ENCODE assay signal across 8 mouse cellular contexts in genomic region chr9:108489702-108490558, GRCm38 (mm10). TPM values are rescaled to one million over a fixed set of nuclear protein-coding genes. Genes with fewer than 3 reads are reported as not detected.
DNase-seq lines count a peak whose midpoint lies in the region; ATAC-seq and TF ChIP-seq lines count a peak whose summit lies in the region.

No protein-coding gene starts in this region.

- intact Hi-C loops in heart, postnatal 14 days (cut with DNase I), result loop anchor here (2.0 kb wide), 1 partner anchor 17 kb away; the partner anchor contains the start of gene Qars

- no peaks in the 10 kb centered on the region for H3K9me3 ChIP-seq in heart, embryonic 12.5 days (replicated peaks)
- no peaks in the 10 kb centered on the region for H3K9me3 ChIP-seq in CH12.LX (replicated peaks; ENCODE audit: low read length)
- no peaks in the 10 kb centered on the region for H3K9me3 ChIP-seq in forebrain, embryonic 13.5 days (replicated peaks)
- H3K9me3 ChIP-seq in liver, embryonic 14.5 days (ENCODE audit: control insufficient read depth, low read length), result no peaks in the 10 kb centered on the region

- peaks cover 26% of the 10 kb centered on the region for H3K4me1 ChIP-seq in heart, embryonic 12.5 days (replicated peaks)
- H3K4me1 ChIP-seq in CH12.LX (ENCODE audit: control insufficient read depth in 1 of 2, insufficient read depth in 2 of 2), result peaks cover 11 to 31% of the 10 kb centered on the region in 2 experiments
- H3K4me1 ChIP-seq in forebrain, embryonic 13.5 days, result peaks cover 25% of the 10 kb centered on the region
- H3K4me1 ChIP-seq in liver, embryonic 14.5 days (replicated peaks; ENCODE audit: control insufficient read depth in 2 of 2, insufficient read depth in 2 of 2, low read length in 1 of 2), result peaks cover 7 to 8% of the 10 kb centered on the region in 2 experiments

- ATAC-seq in heart, embryonic 12.5 days (ENCODE audit: insufficient number of reproducible peaks, low FRiP score), result 0 out of 2 replicates have a peak, but pooled peaks have one; percentile 0
- ATAC-seq in forebrain, embryonic 13.5 days, result peak; percentile 20; the same call in 1 of the 2 replicates
- ATAC-seq in liver, embryonic 14.5 days (ENCODE audit: insufficient read depth), result no peak
- ATAC-seq in monocyte, adult 5-6 weeks (replicated peaks; ENCODE audit: insufficient number of reproducible peaks, low FRiP score, low TSS enrichment, poor library complexity, severe bottlenecking), result no peak; the same call in 1 of the 2 replicates

- peak overlapping the region; percentile 93 for H3K4me2 ChIP-seq in heart, embryonic 12.5 days
- H3K4me2 ChIP-seq in CH12.LX (ENCODE audit: insufficient read depth, low read depth, poor library complexity, severe bottlenecking), result peak overlapping the region; percentile 29
- H3K4me2 ChIP-seq in forebrain, embryonic 13.5 days, result peak overlapping the region; percentile 95
- H3K4me2 ChIP-seq in liver, embryonic 14.5 days (ENCODE audit: low read depth), result peak overlapping the region; percentile 90

- H3K27me3 ChIP-seq in heart, embryonic 12.5 days (replicated peaks), result no peaks in the 10 kb centered on the region
- H3K27me3 ChIP-seq in CH12.LX (replicated peaks), result peaks cover 6% of the 10 kb centered on the region
- H3K27me3 ChIP-seq in forebrain, embryonic 13.5 days, result no peaks in the 10 kb centered on the region
- no peaks in the 10 kb centered on the region for H3K27me3 ChIP-seq in liver, embryonic 14.5 days (ENCODE audit: control insufficient read depth, insufficient read depth, low read length)

- peak overlapping the region; percentile 99 for H3K9ac ChIP-seq in heart, embryonic 12.5 days
- H3K9ac ChIP-seq in CH12.LX (ENCODE audit: insufficient read depth, low read depth), result peak overlapping the region; percentile 39
- H3K9ac ChIP-seq in forebrain, embryonic 13.5 days, result peak overlapping the region; percentile 89
- peak overlapping the region; percentile 86 for H3K9ac ChIP-seq in liver, embryonic 14.5 days (replicated peaks)

- peaks cover 24% of the 10 kb centered on the region for H3K79me2 ChIP-seq in CH12.LX (replicated peaks; ENCODE audit: control insufficient read depth, extremely low read depth, insufficient read depth, poor library complexity, severe bottlenecking)

- in situ Hi-C loops in CH12.LX (cut with MboI; ENCODE audit: low pct_ligation_motif_present, low pct_unique_long_range_greater_than_20kb, low sequenced_read_pairs), result no loop called here

- no peak for TF ChIP-seq CTCF in CH12.LX (conservative IDR thresholded peaks at IDR 0.05 in 1 of 2, IDR thresholded peaks at IDR 0.05 in 1 of 2; ENCODE audit: low read depth in 2 of 2, low read length in 2 of 2)
- TF ChIP-seq CTCF in liver, embryonic 14.5 days (IDR thresholded peaks at IDR 0.05; ENCODE audit: low read depth), result no peak

- no peak for TF ChIP-seq EP300 in CH12.LX (IDR thresholded peaks at IDR 0.05; ENCODE audit: low read length)
- no peak for TF ChIP-seq EP300 in liver, embryonic 14.5 days (IDR thresholded peaks at IDR 0.05; ENCODE audit: low read depth)

- H3K36me3 ChIP-seq in heart, embryonic 12.5 days, result peaks cover 81% of the 10 kb centered on the region
- H3K36me3 ChIP-seq in CH12.LX (replicated peaks in 1 of 2; ENCODE audit: control insufficient read depth in 1 of 2, insufficient read depth in 1 of 2, low read length in 1 of 2), result peaks cover 24 to 31% of the 10 kb centered on the region in 2 experiments
- H3K36me3 ChIP-seq in forebrain, embryonic 13.5 days (ENCODE audit: poor library complexity, severe bottlenecking), result peaks cover 71% of the 10 kb centered on the region
- H3K36me3 ChIP-seq in liver, embryonic 14.5 days (replicated peaks; ENCODE audit: control insufficient read depth, insufficient read depth, low read depth), result peaks cover 26% of the 10 kb centered on the region

- peak overlapping the region; percentile 98 for H3K27ac ChIP-seq in heart, embryonic 12.5 days (ENCODE audit: poor library complexity, severe bottlenecking)
- H3K27ac ChIP-seq in CH12.LX (ENCODE audit: insufficient read depth, low read depth), result peak overlapping the region; percentile 65
- H3K27ac ChIP-seq in forebrain, embryonic 13.5 days, result peak overlapping the region; percentile 97
- peak overlapping the region; percentile 82 for H3K27ac ChIP-seq in liver, embryonic 14.5 days

- TF ChIP-seq POLR2A in CH12.LX (IDR thresholded peaks at IDR 0.05; ENCODE audit: low read depth, low read length), result no peak

- peak overlapping the region; percentile 97 for H3K4me3 ChIP-seq in heart, embryonic 12.5 days
- H3K4me3 ChIP-seq in CH12.LX (replicated peaks in 1 of 3; ENCODE audit: low read depth in 2 of 3, low read length in 2 of 3, poor library complexity in 1 of 3), result peak overlapping the region; percentile 58 to 94 (median 93)
- H3K4me3 ChIP-seq in forebrain, embryonic 13.5 days, result peak overlapping the region; percentile 84
- H3K4me3 ChIP-seq in liver, embryonic 14.5 days (ENCODE audit: insufficient read depth in 1 of 2, low read depth in 2 of 2, low read length in 2 of 2), result peak overlapping the region; percentile 77 to 82

- no peak for TF ChIP-seq RAD21 in CH12.LX (IDR thresholded peaks at IDR 0.05; ENCODE audit: low read depth, low read length)

- WGBS in heart, embryonic 12.5 days, result 66% methylated on average over 26 of the region's 26 CpGs
- WGBS in forebrain, embryonic 13.5 days, result 64% methylated on average over 26 of the region's 26 CpGs
- 67% methylated on average over 26 of the region's 26 CpGs for WGBS in liver, embryonic 14.5 days (ENCODE audit: insufficient replicate concordance)

- no peak for DNase-seq in heart, postnatal 14 days
- DNase-seq in CH12.LX (ENCODE audit: extremely low read depth), result no peak
- no peak for DNase-seq in liver, embryonic 14.5 days (ENCODE audit: low read depth in 3 of 3, low spot score in 3 of 3)
- peak; percentile 16 to 26 for DNase-seq in thymus, postnatal 10 days (ENCODE audit: low spot score in 2 of 2)
- DNase-seq in embryo, embryonic 10 days (ENCODE audit: low spot score), result no peak

- dilution Hi-C loops in CH12.LX (cut with MboI; ENCODE audit: extremely low pct_ligation_motif_present, extremely low pct_unique_long_range_greater_than_20kb, low sequenced_read_pairs), result no loop called here

TF ChIP-seq in CH12.LX, 34 proteins besides CTCF, POLR2A, EP300 and RAD21 (continues in another document):
- TF ChIP-seq ZMIZ1 (IDR thresholded peaks at IDR 0.05; ENCODE audit: low read depth, low read length), result no peak

RNA-seq across cellular contexts. Expression of gene Usp19, which starts 0.5 kb away (rescaled TPM):
- 78.0 and 84.2 TPM in 2 replicates for polyA plus RNA-seq in heart, embryonic 12.5 days (2016; fragmentation: Nextera tagmentation; extraction: Ambion mirVana)
- 100 to 1,000 TPM; 101 to 108 TPM for total RNA-seq in heart, postnatal 14 days (2021)
- total RNA-seq in CH12.LX (2012; rRNA removed) (68.7 and 69.9 TPM in 2 replicates), CH12.LX (2014; rRNA removed) (36.5 TPM in 2 replicates)
- polyA plus RNA-seq in CH12.LX (2012; ENCODE audit: insufficient read length, low read depth), result 84.2 and 106 TPM in 2 replicates
- polyA plus RNA-seq in forebrain, embryonic 13.5 days (2015; fragmentation: Nextera tagmentation; extraction: Ambion mirVana), result 69.7 and 80.6 TPM in 2 replicates
- 33.9 and 36.0 TPM in 2 replicates for polyA plus RNA-seq in liver, embryonic 14.5 days (2012; rRNA removed)
- 17.1 and 22.5 TPM in 2 replicates for polyA plus RNA-seq in liver, embryonic 14.5 days (2014; fragmentation: Nextera tagmentation; extraction: Ambion mirVana)
- 39.9 to 81.2 TPM (median 50.5 TPM) in 3 replicates for total RNA-seq in monocyte, adult 5-6 weeks (2017)

RNA-seq across cellular contexts. Expression of gene Lamb2, which starts 10.4 kb away (rescaled TPM):
- 67.2 and 68.6 TPM in 2 replicates for polyA plus RNA-seq in heart, embryonic 12.5 days (2016; fragmentation: Nextera tagmentation; extraction: Ambion mirVana)
- 100 to 1,000 TPM; 355 to 379 TPM for total RNA-seq in heart, postnatal 14 days (2021)
- total RNA-seq in CH12.LX (2012; rRNA removed), result 0.08 and 0.89 TPM in 2 replicates
- total RNA-seq in CH12.LX (2014; rRNA removed), result 0.04 TPM in 1 of 2 replicates, not detected in the other
- polyA plus RNA-seq in CH12.LX (2012; ENCODE audit: insufficient read length, low read depth), result 0.11 and 0.17 TPM in 2 replicates
- polyA plus RNA-seq in forebrain, embryonic 13.5 days (2015; fragmentation: Nextera tagmentation; extraction: Ambion mirVana), result 18.7 and 22.9 TPM in 2 replicates
- 8.3 and 9.1 TPM in 2 replicates for polyA plus RNA-seq in liver, embryonic 14.5 days (2012; rRNA removed)
- 4.3 and 5.8 TPM in 2 replicates for polyA plus RNA-seq in liver, embryonic 14.5 days (2014; fragmentation: Nextera tagmentation; extraction: Ambion mirVana)
- not detected in 3 replicates for total RNA-seq in monocyte, adult 5-6 weeks (2017)

RNA-seq across cellular contexts. Expression of gene Qars, which starts 17.6 kb away (rescaled TPM):
- 70.1 and 73.1 TPM in 2 replicates for polyA plus RNA-seq in heart, embryonic 12.5 days (2016; fragmentation: Nextera tagmentation; extraction: Ambion mirVana)
- 10 to 100 TPM; 75.9 to 81.0 TPM for total RNA-seq in heart, postnatal 14 days (2021)
- total RNA-seq in CH12.LX (2012; rRNA removed), result 271 and 322 TPM in 2 replicates
- total RNA-seq in CH12.LX (2014; rRNA removed), result 188 and 229 TPM in 2 replicates
- 270 and 293 TPM in 2 replicates for polyA plus RNA-seq in CH12.LX (2012; ENCODE audit: insufficient read length, low read depth)
- polyA plus RNA-seq in forebrain, embryonic 13.5 days (2015; fragmentation: Nextera tagmentation; extraction: Ambion mirVana), result 80.4 and 91.2 TPM in 2 replicates
- polyA plus RNA-seq in liver, embryonic 14.5 days (2012; rRNA removed), result 88.6 and 184 TPM in 2 replicates
- 61.3 and 65.8 TPM in 2 replicates for polyA plus RNA-seq in liver, embryonic 14.5 days (2014; fragmentation: Nextera tagmentation; extraction: Ambion mirVana)
- total RNA-seq in monocyte, adult 5-6 weeks (2017), result 129 to 159 TPM (median 133 TPM) in 3 replicates

RNA-seq across cellular contexts. Expression of gene Qrich1, which starts 26.7 kb away (rescaled TPM):
- polyA plus RNA-seq in heart, embryonic 12.5 days (2016; fragmentation: Nextera tagmentation; extraction: Ambion mirVana), result 108 and 115 TPM in 2 replicates
- total RNA-seq in heart, postnatal 14 days (2021), result 10 to 100 TPM; 68.4 to 70.1 TPM
- total RNA-seq in CH12.LX (2012; rRNA removed), result 104 and 115 TPM in 2 replicates
- total RNA-seq in CH12.LX (2014; rRNA removed), result 117 and 118 TPM in 2 replicates
- 61.5 and 72.1 TPM in 2 replicates for polyA plus RNA-seq in CH12.LX (2012; ENCODE audit: insufficient read length, low read depth)
- 132 and 144 TPM in 2 replicates for polyA plus RNA-seq in forebrain, embryonic 13.5 days (2015; fragmentation: Nextera tagmentation; extraction: Ambion mirVana)
- 34.0 and 40.6 TPM in 2 replicates for polyA plus RNA-seq in liver, embryonic 14.5 days (2012; rRNA removed)
- polyA plus RNA-seq in liver, embryonic 14.5 days (2014; fragmentation: Nextera tagmentation; extraction: Ambion mirVana), result 39.8 and 46.3 TPM in 2 replicates
- total RNA-seq in monocyte, adult 5-6 weeks (2017), result 169 to 180 TPM (median 176 TPM) in 3 replicates

RNA-seq across cellular contexts. Expression of gene Klhdc8b, which starts 28.5 kb away (rescaled TPM):
- polyA plus RNA-seq in heart, embryonic 12.5 days (2016; fragmentation: Nextera tagmentation; extraction: Ambion mirVana), result 96.5 and 99.1 TPM in 2 replicates
- 10 to 100 TPM; 15.0 to 15.2 TPM for total RNA-seq in heart, postnatal 14 days (2021)
- total RNA-seq in CH12.LX (2012; rRNA removed) (3.1 and 3.5 TPM in 2 replicates), CH12.LX (2014; rRNA removed) (1.9 and 2.6 TPM in 2 replicates)
- polyA plus RNA-seq in CH12.LX (2012; ENCODE audit: insufficient read length, low read depth), result 3.4 and 5.2 TPM in 2 replicates
- polyA plus RNA-seq in forebrain, embryonic 13.5 days (2015; fragmentation: Nextera tagmentation; extraction: Ambion mirVana), result 54.1 and 63.9 TPM in 2 replicates
- 13.1 and 16.5 TPM in 2 replicates for polyA plus RNA-seq in liver, embryonic 14.5 days (2012; rRNA removed)
- polyA plus RNA-seq in liver, embryonic 14.5 days (2014; fragmentation: Nextera tagmentation; extraction: Ambion mirVana), result 6.9 and 9.5 TPM in 2 replicates
- 0.48 to 0.97 TPM in 2 of 3 replicates, not detected in the other for total RNA-seq in monocyte, adult 5-6 weeks (2017)

Comparison
In these comparisons a context has a peak if more than half of its experiments do, and no peak if none do; other contexts are left out.
1. ATAC-seq: peak in heart, embryonic 12.5 days (single experiment) and forebrain, embryonic 13.5 days (single experiment); none in liver, embryonic 14.5 days (single experiment) and monocyte, adult 5-6 weeks (single experiment).
2. H3K4me2 ChIP-seq: peak in every context shown above with its lines; median percentile 95 in forebrain, embryonic 13.5 days; 93 in heart, embryonic 12.5 days; 90 in liver, embryonic 14.5 days; 29 in CH12.LX.
3. H3K9ac ChIP-seq: peak in every context shown above with its lines; median percentile 99 in heart, embryonic 12.5 days; 89 in forebrain, embryonic 13.5 days; 86 in liver, embryonic 14.5 days; 39 in CH12.LX.
4. DNase-seq: peak in thymus, postnatal 10 days (2 of 2); none in heart, postnatal 14 days (0 of 2), CH12.LX (single experiment), liver, embryonic 14.5 days (0 of 3) and embryo, embryonic 10 days (single experiment).
5. Peak in every context shown above with its lines, with median percentiles within 50 percentile points of each other: H3K27ac ChIP-seq and H3K4me3 ChIP-seq.